In genomic region chr11:33274294-33274693, GRCm38 (mm10) we compare ENCODE assay signal across 18 mouse cellular contexts. TPM values are rescaled to one million over a fixed set of nuclear protein-coding genes. Genes with fewer than 3 reads are reported as not detected.
DNase-seq lines count a peak whose midpoint lies in the region; ATAC-seq lines count a peak whose summit lies in the region.
"Had no signal": no experiment of that assay in that cellular context is flagged by ENCODE, and none has a peak within 500 bp of the region (broad histone marks: within the 10 kb centered on the region; RNA-seq: fewer than 3 reads in every experiment).

No protein-coding gene starts in this region.

- ATAC-seq in common myeloid progenitor, adult 5-6 weeks (replicated peaks; ENCODE audit: low read depth, poor library complexity, severe bottlenecking), result peak; percentile 94
- ATAC-seq in megakaryocyte, adult 5-6 weeks (ENCODE audit: poor library complexity, severe bottlenecking), result peak; percentile 69
- ATAC-seq: forebrain, embryonic 15.5 days; hindbrain, postnatal 0 days had no signal

- intact Hi-C loops in gastrocnemius, postnatal 14 days (cut with DNase I; ENCODE audit: low total_unique reads), result no loop called here

- DNase-seq in gastrocnemius, postnatal 14 days, result peak; percentile 4
- no peak for DNase-seq in gastrocnemius, postnatal 25 days
- peak; percentile 10 for DNase-seq in lung, postnatal 25 days (ENCODE audit: low spot score)
- no peak for DNase-seq in lung, postnatal 14 days
- no peak for DNase-seq in ovary, postnatal 36 days (ENCODE audit: low spot score)
- DNase-seq in layer of hippocampus, postnatal 10 days (ENCODE audit: low spot score in 2 of 2), result no peak
- DNase-seq: adrenal gland, adult 8-10 months; adrenal gland, postnatal 36 days; cerebellum, adult 11-12 months; cerebellum, adult 9-10 months; cerebellum, postnatal 36 days; heart, postnatal 4 days had no signal

RNA-seq across cellular contexts. Expression of gene Gm12117, which starts 2.2 kb away (rescaled TPM):
- not detected for total RNA-seq in gastrocnemius, postnatal 14 days (2021)
- not detected for total RNA-seq in gastrocnemius, postnatal 25 days (2021)
- not detected in 2 replicates for total RNA-seq in common myeloid progenitor, adult 5-6 weeks (2017)
- not detected in 2 replicates for total RNA-seq in megakaryocyte, adult 5-6 weeks (2015)
- not detected in 2 replicates for total RNA-seq in megakaryocyte, adult 5-6 weeks (2017)
- total RNA-seq in layer of hippocampus, postnatal 10 days (2021), result under 1 TPM in 1 of 2 experiments, not detected in 1; 0.36 TPM
- total RNA-seq: adrenal gland, adult 8-10 months; adrenal gland, postnatal 36 days; gastrocnemius, adult 8-10 months; heart, postnatal 10 days; hindbrain, postnatal 0 days had no signal

Comparison
In these comparisons a context has a peak if more than half of its experiments do, and no peak if none do; other contexts are left out.
1. DNase-seq: peak in gastrocnemius, postnatal 14 days (single experiment) and lung, postnatal 25 days (single experiment); none in gastrocnemius, postnatal 25 days (single experiment), lung, postnatal 14 days (single experiment), ovary, postnatal 36 days (single experiment) and layer of hippocampus, postnatal 10 days (0 of 2).